Mouse (Mus musculus) spleen, postnatal 14 days (tissue): Measurements from ENCODE around the gene Olfr181.

Experiments
- DNase-seq, 2 experiments: peaks; one replicate each; pipeline ENCODE4 v3.0.0; 2021 to 2022; ENCODE audit warnings: low spot score in 2 of 2

The Olfr181 gene

DNA sequence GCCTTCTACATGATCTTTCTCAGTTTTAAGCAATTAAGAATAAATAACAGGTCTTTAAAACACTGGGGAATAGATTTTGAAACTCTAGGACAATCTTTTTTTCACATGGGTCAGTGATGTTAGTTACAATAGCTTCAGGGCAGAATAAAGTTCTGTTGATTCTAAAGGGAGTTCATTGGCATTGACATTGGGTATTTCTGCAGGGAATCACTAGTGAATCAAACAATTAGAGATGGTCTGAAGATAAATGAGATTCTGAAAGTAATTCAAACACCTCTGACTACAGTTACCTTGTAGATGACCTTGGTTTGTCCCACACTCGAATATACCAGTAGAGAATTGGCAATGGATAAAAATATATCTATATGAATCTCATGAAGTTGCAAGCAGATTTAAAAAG is at the start of gene Olfr181:
Olfr181 (minus strand) TSS at position 101 of the 400 bp plus-strand sequence.
- DNase-seq = no peak

DNA sequence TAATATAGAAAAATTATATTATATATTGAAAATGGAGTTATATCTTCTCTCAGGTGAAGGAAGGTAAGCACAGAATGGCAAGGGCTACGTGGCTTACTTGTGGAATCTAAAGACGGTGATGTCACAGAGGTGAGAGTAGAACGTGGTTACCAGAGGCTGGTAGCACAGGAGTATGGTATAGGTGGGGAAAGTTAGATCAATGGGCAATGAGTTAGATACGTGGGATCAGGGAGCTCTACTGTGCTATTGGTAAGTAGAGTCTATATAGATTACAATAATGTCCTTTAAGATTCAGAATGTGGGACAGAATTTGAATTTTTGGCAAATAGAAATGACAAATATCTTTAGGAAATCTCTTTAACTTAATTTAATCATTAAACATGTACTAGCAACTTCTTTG is 737 bp upstream of the Olfr181 start, which contains the start of gene Olfr180:
Olfr180 (minus strand) TSS at position 101 of the 400 bp plus-strand sequence.
- no peak for DNase-seq

DNA sequence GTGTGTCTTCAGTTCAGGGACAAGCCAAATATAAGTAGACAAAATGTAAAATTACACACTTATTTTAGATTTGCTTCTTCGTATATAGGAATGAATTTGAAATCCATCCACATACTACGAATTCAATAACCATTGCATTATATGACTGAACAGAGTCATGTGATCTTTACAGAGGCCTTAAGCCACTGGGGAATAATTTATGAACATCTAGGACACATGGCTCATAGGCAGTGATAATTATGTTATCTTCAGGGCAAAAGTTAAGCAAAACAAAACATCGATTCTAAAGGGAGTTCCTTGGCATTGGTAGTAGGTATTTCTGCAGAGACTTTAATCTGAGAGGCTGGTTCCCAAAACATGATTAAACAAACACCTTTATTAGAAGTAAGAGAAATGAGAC is 36.6 kb downstream of the Olfr181 start, which contains the start of gene Olfr178:
Olfr178 (minus strand) TSS at position 101 of the 400 bp plus-strand sequence.
- no peak for DNase-seq

DNA sequence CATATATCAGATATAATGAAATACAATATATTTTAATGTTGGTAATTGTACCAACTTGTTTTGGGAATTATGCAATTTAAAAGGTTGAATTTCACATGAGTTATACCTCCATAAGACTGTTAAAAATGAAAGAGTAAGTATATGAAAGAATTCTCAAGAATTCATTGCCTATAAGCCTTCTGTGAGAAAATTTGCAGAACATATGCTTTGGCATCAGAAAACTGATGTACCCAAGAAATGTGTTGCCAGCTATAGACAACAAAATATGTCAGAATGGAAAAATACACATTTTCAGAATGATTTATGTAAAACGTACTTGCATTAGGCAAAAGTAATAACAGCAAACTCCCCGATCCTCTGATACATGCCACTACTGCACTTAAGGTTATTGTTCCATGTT is 44.1 kb downstream of the Olfr181 start:
- no peak for DNase-seq
